Mouse (Mus musculus) limb, embryonic 12.5 days (tissue): ENCODE measurements around the gene Iqck. TPM values are rescaled to one million over a fixed set of nuclear protein-coding genes. Genes with fewer than 3 reads are reported as not detected.

Experiments
- ATAC-seq: fragments of 200-750 bp; cut with Nextera tagmentation; 2 replicates; pipeline ENCODE4 v1.8.0; 2017; ENCODE audit warnings: low read depth, moderate TSS enrichment; ENCODE audit not compliant: insufficient number of reproducible peaks, insufficient read depth, low FRiP score, low TSS enrichment
- H3K27ac ChIP-seq: fragments of 300-500 bp; sonication (generic); 2 replicates; pipeline ENCODE4 v1.5.1; 2016; ENCODE audit warnings: mild to moderate bottlenecking, moderate library complexity
- H3K27me3 ChIP-seq: fragments of 300-500 bp; sonication (generic); 2 replicates; pipeline ENCODE4 v1.6.1; 2016; ENCODE audit warnings: mild to moderate bottlenecking, moderate library complexity
- H3K36me3 ChIP-seq: fragments of 300-500 bp; sonication (generic); 2 replicates; pipeline ENCODE4 v1.6.1; 2016; ENCODE audit warnings: mild to moderate bottlenecking, moderate library complexity
- H3K4me1 ChIP-seq: fragments of 300-500 bp; sonication (generic); replicated peaks from 2 replicates; pipeline ENCODE4 v1.6.1; 2016
- H3K4me2 ChIP-seq: fragments of 300-500 bp; sonication (generic); 2 replicates; pipeline ENCODE4 v1.6.1; 2016; ENCODE audit warnings: mild to moderate bottlenecking, moderate library complexity
- H3K4me3 ChIP-seq: fragments of 300-500 bp; sonication (generic); replicated peaks from 2 replicates; pipeline ENCODE4 v1.5.1; 2016; ENCODE audit warnings: mild to moderate bottlenecking
- H3K9ac ChIP-seq: fragments of 300-500 bp; sonication (generic); replicated peaks from 2 replicates; pipeline ENCODE4 v1.6.1; 2016; ENCODE audit warnings: mild to moderate bottlenecking, moderate library complexity
- H3K9me3 ChIP-seq: fragments of 300-500 bp; sonication (generic); 2 replicates; pipeline ENCODE4 v1.6.1; 2016; ENCODE audit warnings: mild to moderate bottlenecking, moderate library complexity
- WGBS: fragments of 180-500 bp; shearing (Covaris S2); methylation state at CpG from one replicate; pipeline ENCODE4 v1.1.7; 2016; 5-methylcytosine and 5-hydroxymethylcytosine counted together
- polyA plus RNA-seq: library from polyadenylated mRNA; unstranded; fragments of >200 nt; fragmentation: Nextera tagmentation; extraction: Ambion mirVana; gene quantifications from 2 replicates; pipeline ENCODE4 v1.2.1, GENCODE M21; 2016

The Iqck gene
- polyA plus RNA-seq, 1 experiment from 2014 or later: 2.3 TPM

DNA sequence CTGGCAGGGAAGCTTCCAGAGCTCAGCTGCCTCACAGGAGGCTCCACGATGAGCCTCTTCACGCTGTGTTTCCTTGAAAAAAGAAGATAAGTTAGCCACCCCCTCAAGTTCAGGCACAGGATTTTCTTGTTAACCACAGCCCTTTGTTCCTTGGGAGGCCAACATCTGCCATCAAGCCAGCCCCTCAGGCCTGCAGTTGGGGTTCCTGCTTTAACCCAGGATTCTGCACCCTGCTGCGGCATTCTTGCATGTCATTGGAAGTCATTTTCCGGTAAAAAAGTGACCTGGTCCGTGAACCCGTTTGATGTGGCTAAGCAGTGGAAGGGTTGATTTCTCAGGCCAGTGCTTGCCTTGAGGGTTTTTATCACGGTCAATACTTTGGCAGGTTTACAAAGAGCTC lies 31.1 kb upstream of the Iqck start:
- no peak for ATAC-seq
- peaks cover 5% of the 10 kb centered on the region; the same call in 1 of the 2 replicates for H3K4me1 ChIP-seq
- no peak overlapping the region for H3K4me3 ChIP-seq
- no peaks in the 10 kb centered on the region for H3K27me3 ChIP-seq
- no peak overlapping the region for H3K9ac ChIP-seq
- H3K36me3 ChIP-seq: peaks cover 44% of the 10 kb centered on the region
- 58% methylated on average over 7 of the region's 7 CpGs for WGBS
- H3K9me3 ChIP-seq: no peaks in the 10 kb centered on the region
- no peak overlapping the region for H3K4me2 ChIP-seq
- H3K27ac ChIP-seq: no peak overlapping the region

DNA sequence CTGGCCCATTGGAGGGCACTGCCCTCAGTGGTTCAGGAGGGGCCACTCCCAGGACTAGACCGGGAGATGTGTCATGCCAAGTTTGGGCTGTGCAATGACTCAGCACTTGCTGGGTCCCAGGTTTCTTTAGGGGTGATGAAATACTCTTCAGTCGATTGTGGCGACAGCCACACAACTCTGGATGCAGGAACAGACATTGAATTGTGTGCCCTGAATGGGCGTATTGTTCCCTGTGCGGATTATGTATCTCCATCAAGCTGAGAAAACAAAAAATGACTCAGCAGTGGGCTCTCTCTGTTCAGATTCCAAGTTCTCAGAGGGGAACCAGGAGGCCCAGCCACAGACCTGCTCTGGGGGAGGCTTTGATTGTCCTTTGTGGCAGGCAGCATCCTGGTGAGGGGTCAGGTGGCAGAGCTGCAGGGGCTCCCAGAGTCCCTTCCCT lies 27.6 kb upstream of the Iqck start:
- ATAC-seq: no peak
- no peak overlapping the region for H3K27ac ChIP-seq
- WGBS: 83% methylated on average over 5 of the region's 5 CpGs

DNA sequence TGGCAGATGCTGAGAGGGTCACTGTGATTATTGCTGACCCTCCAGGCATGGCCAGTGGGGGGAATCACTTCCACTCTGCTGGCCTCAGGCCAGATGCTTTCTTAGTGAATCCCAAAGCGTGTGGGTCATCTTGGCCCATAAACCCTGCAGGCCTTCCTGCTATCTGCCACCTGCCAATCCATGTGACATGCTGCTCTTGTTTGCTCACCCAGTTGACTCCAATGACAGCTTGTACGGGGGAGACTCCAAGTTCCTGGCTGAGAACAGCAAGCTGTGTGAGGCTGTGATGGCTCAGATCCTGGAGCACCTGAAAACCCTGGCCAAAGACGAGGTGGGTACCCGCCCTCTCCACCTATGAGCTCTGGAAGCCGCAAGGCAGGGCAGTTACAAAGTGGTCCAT lies 17.7 kb upstream of the Iqck start:
- no peak overlapping the region for H3K4me2 ChIP-seq
- no peak overlapping the region for H3K9ac ChIP-seq
- WGBS: 84% methylated on average over 5 of the region's 5 CpGs
- no peaks in the 10 kb centered on the region for H3K27me3 ChIP-seq
- no peak overlapping the region for H3K27ac ChIP-seq
- peaks cover 96% of the 10 kb centered on the region for H3K36me3 ChIP-seq
- H3K9me3 ChIP-seq: no peaks in the 10 kb centered on the region
- no peak overlapping the region for H3K4me3 ChIP-seq
- ATAC-seq: no peak
- H3K4me1 ChIP-seq: 0 out of 2 replicates have a peak, but pooled peaks cover under 1% of the 10 kb centered on the region

More for the DNA sequence above, 27.6 kb upstream of the Iqck start:
- Histone ChIP-seq H3K4me1 (peaks cover 5% of the 10 kb centered on the region), H3K4me2 (no peak overlapping the region), H3K4me3 (no peak overlapping the region), H3K9me3 (no peaks in the 10 kb centered on the region), H3K36me3 (peaks cover 41% of the 10 kb centered on the region), H3K27me3 (no peaks in the 10 kb centered on the region), H3K9ac (no peak overlapping the region)

DNA sequence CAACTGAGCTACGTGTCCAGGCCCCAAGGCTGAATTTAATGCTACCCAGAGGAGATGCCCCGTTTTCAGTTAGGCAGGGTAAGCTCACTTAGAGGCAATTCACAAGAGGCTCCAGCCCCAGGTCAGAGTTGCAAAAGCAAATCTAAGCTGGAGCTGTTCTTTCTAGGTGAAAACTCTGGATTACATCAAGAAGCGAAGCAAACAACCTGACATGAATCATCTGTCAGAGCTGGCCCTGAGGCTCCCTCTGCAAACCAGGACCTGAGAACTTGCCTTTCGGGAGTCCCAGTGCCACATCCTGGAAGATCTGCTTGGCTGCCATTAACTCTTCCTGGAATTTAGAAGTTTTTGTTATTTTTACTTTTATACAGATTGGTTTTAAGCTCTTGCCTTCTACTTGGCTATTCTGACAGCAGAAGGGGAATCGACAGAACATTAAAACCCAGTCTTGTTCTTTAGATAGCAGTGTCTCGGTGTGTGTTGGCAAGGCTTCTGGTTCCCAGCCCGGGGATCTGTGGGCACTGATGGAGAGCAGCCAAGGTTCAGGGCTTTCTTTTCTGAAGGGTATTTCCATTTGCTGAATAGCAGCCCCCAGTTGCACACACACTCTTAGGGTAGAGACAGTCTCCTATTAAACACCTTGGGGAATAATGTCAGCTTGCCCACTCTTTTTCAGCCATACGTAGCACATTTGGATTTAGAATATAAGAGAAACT lies 14.4 kb upstream of the Iqck start:
- no peak overlapping the region for H3K27ac ChIP-seq
- no peaks in the 10 kb centered on the region for H3K27me3 ChIP-seq
- no peak for ATAC-seq
- 0 out of 2 replicates have a peak, but pooled peaks cover 3% of the 10 kb centered on the region for H3K4me1 ChIP-seq
- no peak overlapping the region for H3K9ac ChIP-seq
- H3K36me3 ChIP-seq: peaks cover 98% of the 10 kb centered on the region
- H3K4me2 ChIP-seq: no peak overlapping the region
- no peak overlapping the region for H3K4me3 ChIP-seq
- WGBS: 77% methylated on average over 8 of the region's 8 CpGs
- no peaks in the 10 kb centered on the region for H3K9me3 ChIP-seq

DNA sequence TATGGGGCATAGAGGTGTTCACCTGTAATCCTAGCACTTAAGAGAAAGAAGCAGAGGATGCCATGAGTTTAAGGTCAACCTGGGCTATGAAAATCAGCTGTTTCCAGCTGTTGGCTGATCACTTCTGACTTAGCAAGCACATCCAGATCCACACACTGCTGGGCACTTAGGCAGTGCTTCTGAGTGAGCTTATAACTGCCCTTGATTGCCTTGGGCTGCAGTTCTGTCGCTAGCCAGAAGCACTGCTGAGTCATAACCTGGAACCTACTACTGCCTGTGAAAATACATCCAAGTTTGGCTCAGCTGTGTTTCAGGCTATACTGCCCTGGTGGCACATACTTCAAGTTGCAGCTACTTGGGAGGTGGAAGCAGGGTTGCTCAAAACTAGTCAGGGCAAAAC lies 13.8 kb upstream of the Iqck start:
- no peak overlapping the region for H3K9ac ChIP-seq
- H3K27ac ChIP-seq: no peak overlapping the region
- no peak for ATAC-seq
- H3K4me1 ChIP-seq: 0 out of 2 replicates have a peak, but pooled peaks cover 3% of the 10 kb centered on the region
- H3K4me2 ChIP-seq: no peak overlapping the region
- H3K27me3 ChIP-seq: no peaks in the 10 kb centered on the region
- peaks cover 98% of the 10 kb centered on the region for H3K36me3 ChIP-seq
- H3K9me3 ChIP-seq: no peaks in the 10 kb centered on the region
- 50% methylated on average over 1 of the region's 1 CpGs for WGBS
- H3K4me3 ChIP-seq: no peak overlapping the region

DNA sequence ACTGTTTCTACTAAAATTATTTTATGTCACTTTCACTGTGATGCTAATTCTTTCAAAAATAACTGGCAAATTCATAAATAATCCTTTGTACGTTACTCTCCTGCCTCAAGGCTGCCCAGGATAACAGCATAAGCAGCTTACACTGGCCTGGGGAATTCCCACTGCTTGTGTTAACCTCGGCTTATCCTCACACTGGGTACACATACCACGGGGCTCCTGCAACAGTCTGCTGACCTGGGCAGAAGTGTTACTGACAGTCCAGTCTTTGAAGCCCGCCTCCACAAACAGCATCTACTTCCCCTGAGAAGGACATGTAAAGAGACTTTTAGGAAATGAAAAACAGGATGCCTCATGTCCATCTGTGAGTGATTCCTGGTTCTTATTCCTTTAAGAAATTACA lies 12.6 kb upstream of the Iqck start:
- ATAC-seq: no peak
- 69% methylated on average over 4 of the region's 4 CpGs for WGBS
- peaks cover 98% of the 10 kb centered on the region for H3K36me3 ChIP-seq
- H3K9ac ChIP-seq: no peak overlapping the region
- 0 out of 2 replicates have a peak, but pooled peaks cover 3% of the 10 kb centered on the region for H3K4me1 ChIP-seq
- 0 out of 2 replicates have a peak overlapping the region, but pooled peaks have one; percentile 41 for H3K27ac ChIP-seq
- no peaks in the 10 kb centered on the region for H3K9me3 ChIP-seq
- H3K4me2 ChIP-seq: no peak overlapping the region
- H3K27me3 ChIP-seq: no peaks in the 10 kb centered on the region
- no peak overlapping the region for H3K4me3 ChIP-seq

DNA sequence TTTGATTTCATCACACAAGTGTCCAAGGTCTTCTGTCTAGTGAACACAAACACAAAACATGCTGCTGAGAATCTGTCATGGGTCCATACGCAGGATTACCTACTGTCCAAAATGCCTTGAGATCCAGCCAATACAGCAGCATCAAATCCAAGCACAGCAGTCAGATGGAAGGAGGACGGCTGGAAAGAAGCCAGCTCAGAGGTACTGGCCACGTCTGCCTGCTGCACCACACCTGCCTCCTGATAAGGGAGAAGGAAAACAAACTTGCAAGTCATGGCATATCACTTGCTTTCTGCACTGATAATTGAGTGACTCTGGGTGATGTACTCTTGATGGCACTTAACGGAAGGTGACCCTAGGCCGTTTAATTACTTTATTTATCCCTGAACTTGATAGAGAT lies 10.4 kb upstream of the Iqck start:
- peaks cover 99% of the 10 kb centered on the region for H3K36me3 ChIP-seq
- H3K4me3 ChIP-seq: no peak overlapping the region
- ATAC-seq: no peak
- no peaks in the 10 kb centered on the region for H3K27me3 ChIP-seq
- H3K4me1 ChIP-seq: 0 out of 2 replicates have a peak, but pooled peaks cover 3% of the 10 kb centered on the region
- no peaks in the 10 kb centered on the region for H3K9me3 ChIP-seq
- H3K9ac ChIP-seq: no peak overlapping the region
- H3K27ac ChIP-seq: no peak overlapping the region
- WGBS: 90% methylated on average over 5 of the region's 5 CpGs
- no peak overlapping the region for H3K4me2 ChIP-seq

DNA sequence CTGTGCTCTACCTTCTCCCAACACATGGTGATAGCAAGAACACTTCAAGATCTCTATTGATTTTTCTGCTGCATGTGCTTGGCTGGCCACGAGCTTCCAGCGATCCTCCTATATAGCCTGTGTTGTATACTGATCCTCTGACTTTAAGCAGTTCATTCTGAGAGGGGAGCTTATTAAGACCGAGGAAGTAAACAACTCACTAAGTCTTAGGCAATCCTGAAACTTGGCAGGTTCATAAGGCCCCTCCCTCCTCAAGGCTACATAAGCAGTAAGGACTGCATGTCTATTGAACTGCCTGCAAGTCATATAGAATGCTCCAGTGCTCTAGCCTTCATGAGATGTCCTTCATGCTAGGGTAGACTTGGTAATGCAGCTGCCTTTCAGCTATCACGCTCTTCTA lies 9.2 kb upstream of the Iqck start:
- ATAC-seq: no peak
- Histone ChIP-seq H3K4me3 (no peak overlapping the region), H3K27ac (no peak overlapping the region), H3K4me1 (0 out of 2 replicates have a peak, but pooled peaks cover 3% of the 10 kb centered on the region), H3K9ac (no peak overlapping the region), H3K27me3 (no peaks in the 10 kb centered on the region), H3K9me3 (no peaks in the 10 kb centered on the region), H3K4me2 (no peak overlapping the region), H3K36me3 (peaks cover 100% of the 10 kb centered on the region)
- WGBS: 94% methylated on average over 4 of the region's 4 CpGs

DNA sequence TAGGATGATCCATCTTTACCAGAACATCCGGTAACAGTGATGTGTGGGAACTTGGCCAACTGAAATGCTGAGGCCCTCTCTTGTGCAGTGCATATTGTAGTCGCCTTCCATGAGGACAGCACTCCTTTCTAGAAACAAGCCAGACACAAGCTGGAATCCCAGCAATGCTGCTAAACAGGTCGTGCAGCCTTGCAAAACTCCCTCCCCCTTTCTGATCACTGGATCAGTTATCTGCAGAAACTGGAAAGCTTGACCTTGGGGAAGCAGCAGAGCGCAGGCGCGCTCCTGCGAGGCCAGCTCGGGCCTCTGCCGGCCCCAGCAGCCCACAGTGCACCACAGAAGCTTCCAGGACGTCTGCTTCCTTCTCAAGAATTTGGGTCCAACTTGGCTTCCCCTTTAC lies 6.8 kb upstream of the Iqck start:
- Histone ChIP-seq H3K4me2 (no peak overlapping the region), H3K27ac (no peak overlapping the region), H3K9ac (no peak overlapping the region), H3K9me3 (no peaks in the 10 kb centered on the region), H3K36me3 (peaks cover 94% of the 10 kb centered on the region), H3K4me3 (no peak overlapping the region), H3K4me1 (no peaks in the 10 kb centered on the region), H3K27me3 (no peaks in the 10 kb centered on the region)
- WGBS: 73% methylated on average over 10 of the region's 10 CpGs
- ATAC-seq: no peak

DNA sequence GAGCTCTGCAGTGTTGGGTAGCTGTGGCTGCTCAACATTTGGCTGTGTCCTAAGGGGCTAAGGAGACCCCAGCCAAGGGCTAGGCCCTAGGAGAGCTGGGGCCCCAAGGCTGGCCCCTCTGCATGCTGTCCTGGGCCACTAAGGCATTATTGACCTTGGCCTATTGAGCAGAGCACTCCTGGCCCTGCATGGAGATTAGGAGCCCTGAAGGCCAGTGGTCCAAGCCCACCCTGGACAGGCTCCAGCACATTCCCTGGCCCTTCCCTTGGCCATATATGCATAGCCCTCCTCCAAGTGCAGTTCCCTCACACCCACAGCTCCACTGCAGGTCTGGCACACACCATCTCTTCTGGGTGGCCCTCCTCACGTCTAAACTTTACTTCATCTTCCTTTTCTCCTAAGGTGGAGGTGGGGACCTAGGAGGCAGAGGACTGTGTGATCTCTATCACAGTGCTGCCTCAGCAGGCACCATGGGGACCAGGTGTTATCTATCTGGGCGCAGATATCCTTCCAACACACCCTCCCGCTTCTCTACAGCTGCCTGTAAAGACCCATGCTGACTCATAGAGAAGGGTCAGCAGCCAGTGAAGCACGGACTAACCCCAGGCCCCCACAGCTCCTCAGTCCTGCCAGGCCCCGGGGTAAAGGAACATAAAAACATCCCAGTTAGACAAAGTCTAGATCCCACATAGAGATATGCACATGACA lies 5.9 kb upstream of the Iqck start:
- peaks cover 8% of the 10 kb centered on the region for H3K4me1 ChIP-seq
- H3K9ac ChIP-seq: no peak overlapping the region
- no peak overlapping the region for H3K27ac ChIP-seq
- no peak overlapping the region for H3K4me3 ChIP-seq
- H3K27me3 ChIP-seq: no peaks in the 10 kb centered on the region
- H3K36me3 ChIP-seq: peaks cover 85% of the 10 kb centered on the region
- ATAC-seq: no peak
- no peaks in the 10 kb centered on the region for H3K9me3 ChIP-seq
- no peak overlapping the region for H3K4me2 ChIP-seq
- 82% methylated on average over 5 of the region's 5 CpGs for WGBS

DNA sequence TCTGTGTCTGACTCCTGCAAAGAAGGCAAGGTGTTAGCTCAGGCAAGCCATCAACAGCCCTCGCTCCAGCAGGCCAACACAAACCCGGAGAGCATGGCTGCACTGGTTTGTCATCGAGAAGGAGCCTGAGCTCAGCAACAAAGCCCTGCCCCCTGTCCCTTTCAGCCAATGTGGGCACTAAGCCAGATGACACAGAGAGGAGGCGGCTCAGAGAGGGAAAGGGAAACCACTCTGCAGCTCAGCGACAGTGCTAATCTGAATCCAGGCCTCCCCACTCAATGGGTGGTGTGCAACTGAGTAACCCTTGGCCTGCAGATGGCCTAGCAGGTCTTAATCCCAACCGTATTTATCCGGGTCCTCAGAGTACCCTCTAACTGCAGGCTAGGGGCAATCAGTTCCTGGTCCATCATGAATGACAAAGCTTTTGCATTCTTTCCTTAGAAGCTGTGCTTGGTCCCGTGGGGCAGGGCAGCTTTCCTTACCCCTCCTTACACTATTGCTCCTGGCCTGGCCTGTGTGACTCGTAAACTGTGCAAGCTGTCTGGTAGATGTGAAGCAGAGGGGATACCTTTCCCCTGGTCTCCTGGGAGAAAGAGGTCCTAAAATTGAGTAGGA lies 4.8 kb upstream of the Iqck start:
- H3K4me1 ChIP-seq: peaks cover 12% of the 10 kb centered on the region
- no peaks in the 10 kb centered on the region for H3K9me3 ChIP-seq
- no peak for ATAC-seq
- H3K36me3 ChIP-seq: peaks cover 74% of the 10 kb centered on the region
- H3K27me3 ChIP-seq: no peaks in the 10 kb centered on the region
- no peak overlapping the region for H3K9ac ChIP-seq
- H3K4me3 ChIP-seq: no peak overlapping the region
- no peak overlapping the region for H3K4me2 ChIP-seq
- WGBS: 91% methylated on average over 9 of the region's 9 CpGs
- no peak overlapping the region for H3K27ac ChIP-seq
